Mouse (Mus musculus) heart, adult 2 months (tissue): ENCODE measurements around the gene Cdh3. TPM values are rescaled to one million over a fixed set of nuclear protein-coding genes. Genes with fewer than 3 reads are reported as not detected.

Source experiments
- DNase-seq, 2 experiments: peaks; one replicate each; pipeline ENCODE4 v3.0.0; 2021
- H3K27ac ChIP-seq: fragments of 200-600 bp; 2 replicates; pipeline ENCODE4 v1.8.1; 2022
- H3K27me3 ChIP-seq: fragments of 200-500 bp; 2 replicates; pipeline ENCODE4 v1.6.1; 2012; ENCODE audit warnings: mild to moderate bottlenecking, low read length, inconsistent platforms, mixed read lengths; ENCODE audit not compliant: control insufficient read depth, insufficient read depth
- H3K36me3 ChIP-seq: fragments of 200-500 bp; 2 replicates; pipeline ENCODE4 v1.6.1; 2012; ENCODE audit warnings: low read length, inconsistent platforms; ENCODE audit not compliant: control insufficient read depth, insufficient read depth
- H3K4me1 ChIP-seq: fragments of 200-500 bp; 2 replicates; pipeline ENCODE4 v1.6.1; 2011; ENCODE audit warnings: low read length; ENCODE audit not compliant: control insufficient read depth, insufficient read depth
- H3K4me3 ChIP-seq: fragments of 200-600 bp; 2 replicates; pipeline ENCODE4 v1.8.1; 2022
- H3K79me2 ChIP-seq: fragments of 200-500 bp; replicated peaks from 2 replicates; pipeline ENCODE4 v1.6.1; 2012; ENCODE audit warnings: mild to moderate bottlenecking, inconsistent platforms, low read length, moderate library complexity, mixed read lengths; ENCODE audit not compliant: control insufficient read depth, insufficient read depth
- H3K9ac ChIP-seq: fragments of 200-500 bp; 2 replicates; pipeline ENCODE4 v1.6.1; 2012; ENCODE audit warnings: low read depth, mild to moderate bottlenecking, control low read depth, inconsistent platforms, low read length, mixed read lengths
- CTCF ChIP-seq: fragments of 200-600 bp; IDR thresholded peaks from 2 replicates; pipeline ENCODE4 v1.8.1; 2022; ENCODE audit warnings: antibody characterized with exemption, mild to moderate bottlenecking, moderate library complexity
- EP300 ChIP-seq: fragments of 200-500 bp; IDR thresholded peaks from 2 replicates; pipeline ENCODE4 v1.6.1; 2011; ENCODE audit warnings: low read depth, low read length, control low read depth; ENCODE audit not compliant: insufficient read depth
- POLR2A ChIP-seq: fragments of 200-500 bp; IDR thresholded peaks from 2 replicates; pipeline ENCODE4 v1.6.1; 2011; ENCODE audit warnings: mild to moderate bottlenecking, low read depth, low read length, control low read depth; ENCODE audit not compliant: insufficient read depth
- WGBS: fragments of 180-500 bp; shearing (Covaris S2); methylation state at CpG from one replicate; pipeline ENCODE4 v1.1.7; 2018; 5-methylcytosine and 5-hydroxymethylcytosine counted together
- intact Hi-C: fragments of 180-260 bp; cut with DNase I; formaldehyde crosslinking; loops from one replicate; pipeline ENCODE4 v1.15.1; 2025
- polyA plus RNA-seq: library from polyadenylated mRNA; depleted of rRNA; stranded (reverse); fragments of >200 nt; gene quantifications from 2 replicates; pipeline ENCODE4 v1.2.3, GENCODE M21; 2012
- total RNA-seq, 2 experiments: library from RNA; stranded (reverse); gene quantifications; 2 replicates each; pipeline ENCODE4 v1.2.3; 2021

The Cdh3 gene
- total and polyA plus RNA-seq, 3 experiments = 0.91 to 1.4 (median 1.1) TPM

DNA sequence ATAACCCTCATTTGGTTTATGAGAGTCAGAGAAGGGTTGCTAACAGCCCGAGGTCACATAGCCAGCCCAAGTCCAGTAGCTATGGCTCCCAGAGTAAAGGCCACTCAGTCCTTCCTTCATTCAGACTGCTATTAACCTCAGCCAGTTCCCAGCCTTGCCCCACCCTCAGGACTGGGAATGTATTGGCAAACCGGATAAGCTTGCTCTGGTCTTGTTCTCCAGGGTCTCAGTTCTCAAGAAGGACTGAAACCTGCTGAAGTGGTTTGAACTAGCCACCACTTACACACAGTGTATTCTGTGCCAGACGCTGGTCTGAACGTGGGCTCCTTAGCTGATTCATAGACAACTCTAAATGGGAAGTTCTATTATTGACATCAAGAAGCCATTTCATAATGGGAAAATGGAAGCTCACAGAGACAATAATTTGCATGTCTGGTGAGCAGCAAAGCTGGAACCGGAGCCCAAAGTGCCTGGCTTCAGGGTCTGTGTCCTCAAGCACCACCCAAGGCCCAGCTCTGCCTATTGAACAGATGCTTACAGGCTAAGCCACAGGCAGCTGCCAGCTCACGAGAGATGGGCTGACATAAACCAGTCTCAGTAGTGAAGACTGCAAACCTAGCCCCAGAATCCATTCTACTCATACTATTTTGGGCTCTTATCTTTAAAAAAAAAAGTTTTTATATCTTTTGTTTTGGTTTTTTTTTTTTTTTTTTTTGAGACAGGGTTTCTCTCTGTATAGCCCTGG lies 70.8 kb downstream of the Cdh3 start:
- 67% methylated on average over 6 of the region's 6 CpGs for WGBS
- Histone ChIP-seq H3K4me3 (no peak overlapping the region), H3K9ac (no peak overlapping the region), H3K36me3 (no peaks in the 10 kb centered on the region), H3K4me1 (peaks cover 1% of the 10 kb centered on the region), H3K27me3 (no peaks in the 10 kb centered on the region), H3K79me2 (no peaks in the 10 kb centered on the region), H3K27ac (no peak overlapping the region)
- TF ChIP-seq POLR2A (no peak), EP300 (no peak), CTCF (no peak)
- intact Hi-C loops = no loop called here
- DNase-seq = no peak

GRCm38 (mm10) chr8:106584942-106585670 lies 74.4 kb downstream of the Cdh3 start:
- Histone ChIP-seq H3K9ac (no peak overlapping the region), H3K27ac (no peak overlapping the region), H3K36me3 (no peaks in the 10 kb centered on the region), H3K4me3 (no peak overlapping the region), H3K27me3 (no peaks in the 10 kb centered on the region), H3K79me2 (no peaks in the 10 kb centered on the region), H3K4me1 (no peaks in the 10 kb centered on the region)
- TF ChIP-seq POLR2A (no peak), EP300 (no peak), CTCF (no peak)
- 59% methylated on average over 11 of the region's 11 CpGs for WGBS
- no peak for DNase-seq
- intact Hi-C loops = no loop called here

- Histone ChIP-seq H3K79me2 (no peaks in the 10 kb centered on the region), H3K36me3 (no peaks in the 10 kb centered on the region), H3K27me3 (no peaks in the 10 kb centered on the region), H3K4me3 (no peak overlapping the region), H3K9ac (no peak overlapping the region), H3K27ac (no peak overlapping the region), H3K4me1 (no peaks in the 10 kb centered on the region)
- intact Hi-C loops = no loop called here
- no peak for DNase-seq
- 78% methylated on average over 3 of the region's 3 CpGs for WGBS
- TF ChIP-seq EP300 = no peak
- no peak for TF ChIP-seq POLR2A
- TF ChIP-seq CTCF = no peak
These were observed 75.0 kb downstream of the Cdh3 start for GRCm38 (mm10) chr8:106585671-106586037.

GRCm38 (mm10) chr8:106586896-106587295 lies 76.2 kb downstream of the Cdh3 start:
- intact Hi-C loops = no loop called here
- WGBS = 75% methylated on average over 8 of the region's 8 CpGs
- no peak overlapping the region for H3K27ac ChIP-seq
- H3K9ac ChIP-seq = no peak overlapping the region
- H3K27me3 ChIP-seq = no peaks in the 10 kb centered on the region
- H3K4me1 ChIP-seq = no peaks in the 10 kb centered on the region
- no peak for TF ChIP-seq EP300
- no peak for TF ChIP-seq CTCF
- TF ChIP-seq POLR2A = no peak
- no peak overlapping the region for H3K4me3 ChIP-seq
- no peak for DNase-seq
- H3K36me3 ChIP-seq = no peaks in the 10 kb centered on the region
- H3K79me2 ChIP-seq = no peaks in the 10 kb centered on the region

GRCm38 (mm10) chr8:106588443-106589431 lies 78.0 kb downstream of the Cdh3 start:
- 36% methylated on average over 3 of the region's 3 CpGs for WGBS
- intact Hi-C loops = no loop called here
- H3K36me3 ChIP-seq = no peaks in the 10 kb centered on the region
- H3K9ac ChIP-seq = no peak overlapping the region
- H3K27ac ChIP-seq = no peak overlapping the region
- no peaks in the 10 kb centered on the region for H3K27me3 ChIP-seq
- H3K4me1 ChIP-seq = no peaks in the 10 kb centered on the region
- no peak overlapping the region for H3K4me3 ChIP-seq
- TF ChIP-seq CTCF = no peak
- no peak for TF ChIP-seq EP300
- no peak for TF ChIP-seq POLR2A
- no peaks in the 10 kb centered on the region for H3K79me2 ChIP-seq
- DNase-seq = no peak
